Mouse (Mus musculus): ENCODE results near the gene Rhox2e.
A peak's percentile ranks its signal among the peaks of the same experiment; 100 is the strongest.
"Not testable (repeated sequence)": the region's sequence is repeated elsewhere in the genome, so short reads cannot be mapped to it uniquely, and the experiment has no call there.

Rhox2e gene

GRCm38 (mm10) chrX:37530152-37530551, at the start of gene Rhox2e:
Gene Rhox2e (plus strand): TSS chrX:37530452.
- DNase-seq (ENCODE audit: low spot score) = not testable (repeated sequence)

DNA sequence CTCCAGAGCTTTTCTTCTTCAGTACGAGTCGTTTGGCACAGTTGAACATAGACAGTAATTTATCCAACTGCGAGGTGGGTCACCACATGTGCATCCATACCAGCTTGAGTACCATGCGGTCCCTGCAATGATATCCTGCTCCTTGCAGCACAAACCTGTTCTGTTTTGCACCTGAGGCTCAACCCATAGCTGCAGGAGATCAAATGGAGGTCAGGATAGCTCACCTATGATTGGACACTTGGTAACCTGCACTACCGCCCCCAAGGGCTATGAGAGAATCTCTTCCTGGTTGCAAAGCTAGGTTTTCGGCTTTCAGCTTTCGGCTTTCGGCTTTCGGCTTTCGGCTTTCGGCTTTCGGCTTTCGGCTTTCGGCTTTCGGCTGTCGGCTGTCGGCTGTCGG, 16.2 kb upstream of the Rhox2e start, which contains the start of gene Rhox4d:
Gene Rhox4d (plus strand): TSS at position 301 of the 400 bp plus-strand sequence.
- DNase-seq (ENCODE audit: low spot score) = not testable (repeated sequence)

DNA sequence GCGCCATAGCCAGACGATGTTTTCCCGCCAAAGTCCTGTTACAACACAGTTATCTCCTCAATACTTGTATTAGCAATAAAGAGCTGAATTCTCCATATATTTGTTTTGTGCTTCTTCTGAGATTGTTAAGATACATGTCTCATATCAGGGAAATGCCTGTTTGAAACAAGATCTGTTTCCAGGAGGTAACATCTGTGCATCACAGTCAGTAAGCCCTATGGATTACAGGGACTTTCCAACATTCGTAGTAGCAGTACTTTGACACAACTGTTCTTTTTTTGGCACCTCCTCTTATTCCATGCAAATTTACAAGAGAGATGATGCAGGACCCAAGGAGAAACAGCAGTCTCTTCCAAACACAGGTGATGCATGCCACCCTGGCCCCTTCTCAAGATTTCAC, 11.5 kb downstream of the Rhox2e start, which contains the start of gene Rhox3e:
Gene Rhox3e (plus strand): TSS at position 301 of the 400 bp plus-strand sequence.
- not testable (repeated sequence) for DNase-seq (ENCODE audit: low spot score)

- not testable (repeated sequence) for DNase-seq (ENCODE audit: low spot score)
These were observed 26.9 kb downstream of the Rhox2e start, which contains the start of gene Rhox4e for GRCm38 (mm10) chrX:37557112-37557511. Gene Rhox4e (plus strand): TSS chrX:37557412.

DNA sequence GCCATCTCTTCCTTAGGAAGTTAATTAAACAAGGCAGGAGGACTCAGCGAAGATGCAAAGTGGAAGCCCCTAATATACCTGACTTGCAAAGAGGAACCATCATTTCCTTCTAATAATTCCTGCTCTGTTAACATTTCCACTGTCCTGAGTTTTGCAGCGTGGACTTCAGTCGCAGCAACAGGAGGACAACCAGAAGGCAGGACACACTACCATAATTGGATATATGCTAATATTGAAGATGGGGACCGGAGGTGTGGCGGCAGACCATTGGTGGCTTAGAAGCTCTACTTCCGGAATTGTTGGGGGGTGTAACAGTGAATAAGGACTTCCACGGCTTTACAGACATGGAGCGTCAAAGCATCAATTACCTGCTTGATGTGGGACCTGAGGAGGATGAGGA, 40.9 kb downstream of the Rhox2e start, which contains the start of gene Rhox2f:
Gene Rhox2f (plus strand): TSS at position 301 of the 400 bp plus-strand sequence.
- not testable (repeated sequence) for DNase-seq (ENCODE audit: low spot score)

DNA sequence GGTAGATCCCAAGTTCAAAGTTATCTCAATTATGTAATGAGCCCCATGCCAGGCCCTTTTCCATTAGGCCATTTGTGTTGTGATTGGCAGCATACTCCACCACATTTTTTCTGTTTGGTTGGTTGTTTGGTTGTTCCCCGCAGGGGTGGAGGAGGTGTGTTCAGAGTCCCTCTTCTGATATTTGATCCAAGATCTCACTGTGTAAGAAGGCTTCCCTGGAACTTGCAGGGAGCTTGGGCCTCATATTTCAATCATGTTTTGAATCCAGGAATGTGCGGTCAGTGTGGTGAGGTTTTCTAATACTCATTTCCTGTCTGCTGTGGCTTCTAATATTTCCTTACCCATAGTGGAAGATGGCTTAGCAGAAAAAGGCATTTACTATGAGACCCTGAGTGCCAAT, 42.4 kb downstream of the Rhox2e start:
- DNase-seq (ENCODE audit: low spot score) = peak; percentile 2

GRCm38 (mm10) chrX:37580692-37581091, 50.4 kb downstream of the Rhox2e start, which contains the start of gene Rhox3f:
Gene Rhox3f (plus strand): TSS chrX:37580992.
- not testable (repeated sequence) for DNase-seq (ENCODE audit: low spot score)

Data from adipocyte (in vitro differentiated cells).